Mouse (Mus musculus) midbrain, embryonic 11.5 days (tissue): ENCODE measurements around the gene Olfr51. TPM values are rescaled to one million over a fixed set of nuclear protein-coding genes. Genes with fewer than 3 reads are reported as not detected.

Experiments used
- ATAC-seq: fragments of 200-750 bp; cut with Nextera tagmentation; 2 replicates; pipeline ENCODE4 v1.8.0; 2017; ENCODE audit warnings: moderate TSS enrichment, moderate library complexity; ENCODE audit not compliant: low FRiP score
- DNase-seq: peaks from one replicate; pipeline ENCODE4 v3.0.0; 2015; ENCODE audit warnings: low spot score; ENCODE audit errors: missing footprints
- H3K27ac ChIP-seq: fragments of 300-500 bp; sonication (generic); 2 replicates; pipeline ENCODE4 v1.5.1; 2014; ENCODE audit warnings: low read depth, low read length
- H3K27me3 ChIP-seq: fragments of 300-500 bp; sonication (generic); 2 replicates; pipeline ENCODE4 v1.6.1; 2014; ENCODE audit warnings: mild to moderate bottlenecking, low read length, moderate library complexity, mixed read lengths; ENCODE audit not compliant: control insufficient read depth, insufficient read depth
- H3K36me3 ChIP-seq: fragments of 300-500 bp; sonication (generic); 2 replicates; pipeline ENCODE4 v1.6.1; 2014; ENCODE audit warnings: mild to moderate bottlenecking, low read length, moderate library complexity, mixed read lengths; ENCODE audit not compliant: control insufficient read depth, insufficient read depth
- H3K4me1 ChIP-seq: fragments of 300-500 bp; sonication (generic); 2 replicates; pipeline ENCODE4 v1.6.1; 2014; ENCODE audit warnings: low read length; ENCODE audit not compliant: control insufficient read depth, insufficient read depth
- H3K4me2 ChIP-seq: fragments of 300-500 bp; sonication (generic); 2 replicates; pipeline ENCODE4 v1.6.1; 2014; ENCODE audit warnings: mild to moderate bottlenecking, moderate library complexity
- H3K4me3 ChIP-seq: fragments of 300-500 bp; sonication (generic); 2 replicates; pipeline ENCODE4 v1.5.1; 2014; ENCODE audit warnings: low read depth, low read length
- H3K9ac ChIP-seq: fragments of 300-500 bp; sonication (generic); 2 replicates; pipeline ENCODE4 v1.6.1; 2014; ENCODE audit warnings: low read length
- H3K9me3 ChIP-seq: fragments of 300-500 bp; sonication (generic); 2 replicates; pipeline ENCODE4 v1.6.1; 2016; ENCODE audit warnings: low read length; ENCODE audit not compliant: control insufficient read depth
- WGBS: fragments of 180-500 bp; shearing (Covaris S2); extraction: QIAGEN DNeasy Blood & Tissue Kit; methylation state at CpG from one replicate; pipeline ENCODE4 v1.1.7; 2014; 5-methylcytosine and 5-hydroxymethylcytosine counted together
- polyA plus RNA-seq: library from polyadenylated mRNA; unstranded; fragments of >200 nt; fragmentation: Nextera tagmentation; extraction: Ambion mirVana; gene quantifications from 2 replicates; pipeline ENCODE4 v1.2.1, GENCODE M21; 2014

Olfr51 gene
- polyA plus RNA-seq: not detected in 2 replicates

GRCm38 (mm10) chr11:51003296-51003695, at the start of gene Olfr51:
TSS of gene Olfr51 (plus strand) at chr11:51003596.
- H3K27ac ChIP-seq: no peak within 1 kb of the TSS
- no peak within 1 kb of the TSS for H3K4me2 ChIP-seq
- WGBS: 82% methylated on average over 5 of the region's 5 CpGs
- DNase-seq (no peak), ATAC-seq (no peak)
- H3K4me1 ChIP-seq: no peaks in the 10 kb centered on the region
- H3K9ac ChIP-seq: no peak within 1 kb of the TSS
- H3K4me3 ChIP-seq: no peak within 1 kb of the TSS
- H3K9me3 ChIP-seq: no peaks in the 10 kb centered on the region
- H3K36me3 ChIP-seq: no peaks in the 10 kb centered on the region
- no peaks in the 10 kb centered on the region for H3K27me3 ChIP-seq

- H3K4me1 ChIP-seq: no peaks in the 10 kb centered on the region
- WGBS: 70% methylated on average over 6 of the region's 6 CpGs
- no peaks in the 10 kb centered on the region for H3K36me3 ChIP-seq
- no peak within 1 kb of the TSS for H3K9ac ChIP-seq
- no peak within 1 kb of the TSS for H3K4me2 ChIP-seq
- H3K9me3 ChIP-seq: no peaks in the 10 kb centered on the region
- no peaks in the 10 kb centered on the region for H3K27me3 ChIP-seq
- ATAC-seq: no peak
- no peak within 1 kb of the TSS for H3K4me3 ChIP-seq
- DNase-seq: no peak
- H3K27ac ChIP-seq: no peak within 1 kb of the TSS
Measured at GRCm38 (mm10) chr11:50953665-50954064, 49.7 kb upstream of the Olfr51 start, which contains the start of gene Prop1. TSS of gene Prop1 (minus strand) at chr11:50953765.

- ATAC-seq (no peak), DNase-seq (no peak)
- no peaks in the 10 kb centered on the region for H3K36me3 ChIP-seq
- H3K27ac ChIP-seq: no peak overlapping the region
- WGBS: 83% methylated on average over 2 of the region's 2 CpGs
- no peaks in the 10 kb centered on the region; the same call in 1 of the 2 replicates for H3K27me3 ChIP-seq
- H3K4me3 ChIP-seq: no peak overlapping the region
- no peaks in the 10 kb centered on the region for H3K4me1 ChIP-seq
- H3K4me2 ChIP-seq: no peak overlapping the region
- H3K9ac ChIP-seq: no peak overlapping the region
- H3K9me3 ChIP-seq: no peaks in the 10 kb centered on the region
Measured at GRCm38 (mm10) chr11:50964886-50965285, 38.5 kb upstream of the Olfr51 start.

GRCm38 (mm10) chr11:50966230-50966629, 37.2 kb upstream of the Olfr51 start, which contains the start of gene Olfr1378:
TSS of gene Olfr1378 (plus strand) at chr11:50966530.
- Histone ChIP-seq H3K4me2 (no peak within 1 kb of the TSS), H3K4me3 (no peak within 1 kb of the TSS), H3K9me3 (no peaks in the 10 kb centered on the region), H3K9ac (no peak within 1 kb of the TSS), H3K36me3 (no peaks in the 10 kb centered on the region), H3K4me1 (no peaks in the 10 kb centered on the region), H3K27me3 (no peaks in the 10 kb centered on the region; the same call in 1 of the 2 replicates), H3K27ac (no peak within 1 kb of the TSS)
- WGBS: 86% methylated on average over 11 of the region's 11 CpGs
- ATAC-seq: no peak
- DNase-seq: no peak

- WGBS: 71% methylated on average over 4 of the region's 4 CpGs
- DNase-seq: no peak
- H3K9me3 ChIP-seq: no peaks in the 10 kb centered on the region
- no peak overlapping the region for H3K4me2 ChIP-seq
- H3K9ac ChIP-seq: no peak overlapping the region
- H3K36me3 ChIP-seq: no peaks in the 10 kb centered on the region
- H3K4me3 ChIP-seq: no peak overlapping the region
- ATAC-seq: no peak
- no peak overlapping the region for H3K27ac ChIP-seq
- H3K4me1 ChIP-seq: no peaks in the 10 kb centered on the region
- no peaks in the 10 kb centered on the region for H3K27me3 ChIP-seq
Measured at GRCm38 (mm10) chr11:50977216-50977615, 26.2 kb upstream of the Olfr51 start.

GRCm38 (mm10) chr11:50981667-50982066, 21.7 kb upstream of the Olfr51 start, which contains the start of gene Olfr1377:
TSS of gene Olfr1377 (plus strand) at chr11:50981967.
- Histone ChIP-seq H3K27ac (no peak within 1 kb of the TSS), H3K4me3 (no peak within 1 kb of the TSS), H3K27me3 (no peaks in the 10 kb centered on the region), H3K9ac (no peak within 1 kb of the TSS), H3K36me3 (no peaks in the 10 kb centered on the region), H3K4me2 (no peak within 1 kb of the TSS), H3K9me3 (no peaks in the 10 kb centered on the region), H3K4me1 (no peaks in the 10 kb centered on the region)
- WGBS: 67% methylated on average over 5 of the region's 5 CpGs
- no peak for ATAC-seq
- DNase-seq: no peak

- H3K9ac ChIP-seq: no peak overlapping the region
- no peak overlapping the region for H3K4me2 ChIP-seq
- H3K4me3 ChIP-seq: no peak overlapping the region
- no peak for DNase-seq
- H3K9me3 ChIP-seq: no peaks in the 10 kb centered on the region
- H3K27me3 ChIP-seq: no peaks in the 10 kb centered on the region
- no peaks in the 10 kb centered on the region for H3K4me1 ChIP-seq
- 86% methylated on average over 5 of the region's 5 CpGs for WGBS
- no peak overlapping the region for H3K27ac ChIP-seq
- no peaks in the 10 kb centered on the region for H3K36me3 ChIP-seq
- no peak for ATAC-seq
Measured at GRCm38 (mm10) chr11:51011821-51012220, 8.4 kb downstream of the Olfr51 start.

- Histone ChIP-seq H3K9ac (no peak within 1 kb of the TSS), H3K27me3 (no peaks in the 10 kb centered on the region), H3K4me2 (no peak within 1 kb of the TSS), H3K4me3 (no peak within 1 kb of the TSS), H3K4me1 (no peaks in the 10 kb centered on the region), H3K9me3 (no peaks in the 10 kb centered on the region), H3K27ac (no peak within 1 kb of the TSS), H3K36me3 (no peaks in the 10 kb centered on the region)
- ATAC-seq (no peak), DNase-seq (no peak)
- WGBS: 65% methylated on average over 1 of the region's 1 CpGs
Measured at GRCm38 (mm10) chr11:51013936-51014335, 10.5 kb downstream of the Olfr51 start, which contains the start of gene Olfr54. TSS of gene Olfr54 (plus strand) at chr11:51014236.

GRCm38 (mm10) chr11:51016341-51016740, 12.9 kb downstream of the Olfr51 start:
- no peak overlapping the region for H3K27ac ChIP-seq
- WGBS: 61% methylated on average over 2 of the region's 2 CpGs
- H3K9ac ChIP-seq: no peak overlapping the region
- H3K4me1 ChIP-seq: no peaks in the 10 kb centered on the region
- no peaks in the 10 kb centered on the region for H3K36me3 ChIP-seq
- no peaks in the 10 kb centered on the region for H3K9me3 ChIP-seq
- DNase-seq (no peak), ATAC-seq (no peak)
- H3K27me3 ChIP-seq: no peaks in the 10 kb centered on the region
- no peak overlapping the region for H3K4me3 ChIP-seq
- H3K4me2 ChIP-seq: no peak overlapping the region
